Mouse (Mus musculus) thymus, adult 2 months (tissue): ENCODE data around the gene Lzts2. TPM values are rescaled to one million over a fixed set of nuclear protein-coding genes. Genes with fewer than 3 reads are reported as not detected.

Experiments
- DNase-seq: peaks from one replicate; pipeline ENCODE4 v3.0.0; 2021
- H3K27ac ChIP-seq: fragments of 200-500 bp; 2 replicates; pipeline ENCODE4 v1.5.1; 2012; ENCODE audit warnings: low read length, control low read depth; ENCODE audit not compliant: control insufficient read depth, insufficient read depth
- H3K27me3 ChIP-seq: fragments of 200-500 bp; 2 replicates; pipeline ENCODE4 v1.6.1; 2012; ENCODE audit warnings: mild to moderate bottlenecking, low read length, moderate library complexity, mixed read lengths; ENCODE audit not compliant: control insufficient read depth, insufficient read depth
- H3K36me3 ChIP-seq: fragments of 200-500 bp; 2 replicates; pipeline ENCODE4 v1.6.1; 2012; ENCODE audit warnings: mild to moderate bottlenecking, low read length, moderate library complexity; ENCODE audit not compliant: control insufficient read depth, insufficient read depth
- H3K4me1 ChIP-seq: fragments of 200-500 bp; replicated peaks from 2 replicates; pipeline ENCODE4 v1.6.1; 2012; ENCODE audit warnings: low read length; ENCODE audit not compliant: control insufficient read depth, insufficient read depth
- H3K4me3 ChIP-seq: fragments of 200-500 bp; 2 replicates; pipeline ENCODE4 v1.5.1; 2012; ENCODE audit warnings: mild to moderate bottlenecking, low read length, control low read depth, moderate library complexity; ENCODE audit not compliant: control insufficient read depth, insufficient read depth
- CTCF ChIP-seq: fragments of 200-500 bp; IDR thresholded peaks from 2 replicates; pipeline ENCODE4 v1.5.1; 2012; ENCODE audit warnings: mild to moderate bottlenecking, control low read depth, low read length, moderate library complexity, borderline replicate concordance; ENCODE audit not compliant: control insufficient read depth, poor library complexity, insufficient read depth; ENCODE audit errors: extremely low read depth
- POLR2A ChIP-seq: fragments of 200-500 bp; IDR thresholded peaks from 2 replicates; pipeline ENCODE4 v1.6.1; 2012; ENCODE audit warnings: mild to moderate bottlenecking, low read length, control low read depth, moderate library complexity; ENCODE audit not compliant: control insufficient read depth, poor library complexity, insufficient read depth; ENCODE audit errors: extremely low read depth
- WGBS: fragments of 180-500 bp; shearing (Covaris S2); methylation state at CpG from one replicate; pipeline ENCODE4 v1.1.7; 2018; 5-methylcytosine and 5-hydroxymethylcytosine counted together
- polyA plus RNA-seq: library from polyadenylated mRNA; depleted of rRNA; stranded (reverse); fragments of >200 nt; gene quantifications from 2 replicates; pipeline ENCODE4 v1.2.3, GENCODE M21; 2012; rRNA removed

The Lzts2 gene
- polyA plus RNA-seq: 37.6 and 41.2 TPM in 2 replicates

GRCm38 (mm10) chr19:45014335-45014971, at the start of gene Lzts2:
Gene Lzts2 (plus strand): TSS chr19:45014414.
- WGBS: 8% methylated on average over 10 of the region's 10 CpGs
- Histone ChIP-seq H3K4me1 (peaks cover 34% of the 10 kb centered on the region), H3K27me3 (no peaks in the 10 kb centered on the region; the same call in 1 of the 2 replicates), H3K36me3 (no peaks in the 10 kb centered on the region), H3K4me3 (peak within 1 kb of the TSS; percentile 58), H3K27ac (peak within 1 kb of the TSS; percentile 37; the same call in 1 of the 2 replicates)
- DNase-seq: no peak
- TF ChIP-seq CTCF (no peak), POLR2A (no peak)

DNA sequence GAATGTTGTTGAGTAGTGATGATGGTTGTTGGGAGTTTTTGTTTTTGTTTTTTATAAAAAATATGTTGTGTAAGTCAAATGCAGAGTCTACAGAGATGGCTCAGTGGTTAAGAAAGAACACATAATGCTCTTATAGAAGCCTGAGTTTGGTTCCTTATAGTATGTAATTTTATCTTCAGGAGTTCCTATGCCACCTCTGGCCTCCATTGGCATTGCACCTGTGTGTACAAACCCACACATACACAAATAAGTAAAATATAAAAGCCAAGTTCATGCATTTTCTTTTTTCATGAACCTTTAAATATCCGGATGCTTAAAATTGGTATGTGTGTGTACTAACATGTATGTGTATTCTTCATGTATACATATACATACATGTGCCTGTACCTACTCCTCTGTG, 48.2 kb upstream of the Lzts2 start:
- Histone ChIP-seq H3K27ac (no peak overlapping the region), H3K4me1 (no peaks in the 10 kb centered on the region), H3K27me3 (no peaks in the 10 kb centered on the region), H3K4me3 (no peak overlapping the region), H3K36me3 (peaks cover 64% of the 10 kb centered on the region)
- no peak for DNase-seq
- no peak for TF ChIP-seq CTCF
- TF ChIP-seq POLR2A: no peak
- WGBS: 93% methylated on average over 1 of the region's 1 CpGs

DNA sequence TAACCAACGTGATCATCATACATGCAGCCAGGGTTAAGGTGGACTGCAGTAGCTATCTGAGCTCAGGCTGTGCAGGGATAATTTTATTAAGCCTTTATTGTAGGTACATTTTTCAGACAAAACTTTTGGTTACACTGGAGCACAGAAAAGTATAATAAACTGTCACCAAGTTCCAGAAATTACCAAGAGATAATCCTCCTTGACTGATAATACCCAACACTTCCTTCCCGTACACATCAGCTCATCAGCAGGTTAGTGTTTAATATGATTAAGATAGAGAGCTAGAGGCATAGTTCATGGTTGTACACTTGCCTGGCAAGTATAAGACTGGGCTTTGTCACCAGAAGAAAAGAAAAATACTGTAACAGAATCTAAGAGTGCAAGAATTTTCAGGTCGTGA, 45.9 kb upstream of the Lzts2 start:
- WGBS: 94% methylated on average over 3 of the region's 3 CpGs
- TF ChIP-seq POLR2A (no peak), CTCF (no peak)
- peaks cover 71% of the 10 kb centered on the region for H3K36me3 ChIP-seq

DNA sequence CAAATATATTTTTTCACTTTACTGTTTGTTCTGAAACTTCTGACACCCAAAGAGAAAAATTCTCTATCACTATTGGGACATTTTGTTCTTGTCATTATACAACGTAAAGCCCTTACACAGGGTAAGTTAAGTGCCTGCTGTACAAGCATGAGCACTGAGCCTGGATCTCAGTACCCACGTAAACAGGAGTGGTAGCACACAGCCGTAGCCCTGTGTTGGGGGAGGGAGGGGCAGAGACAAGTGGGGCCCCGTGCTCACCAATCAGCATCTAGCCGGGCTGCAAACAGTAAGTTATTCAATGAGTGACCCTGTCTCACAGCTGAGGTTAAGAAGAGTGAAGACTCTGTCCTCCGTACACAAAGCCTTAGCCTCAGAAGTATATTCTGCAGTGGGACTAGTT, 37.6 kb upstream of the Lzts2 start:
- Histone ChIP-seq H3K36me3 (peaks cover 73% of the 10 kb centered on the region), H3K27ac (no peak overlapping the region), H3K4me3 (no peak overlapping the region), H3K27me3 (no peaks in the 10 kb centered on the region), H3K4me1 (peaks cover 2% of the 10 kb centered on the region; the same call in 1 of the 2 replicates)
- WGBS: 96% methylated on average over 6 of the region's 6 CpGs
- no peak for TF ChIP-seq CTCF
- no peak for TF ChIP-seq POLR2A
- no peak for DNase-seq

More for the DNA sequence above, 45.9 kb upstream of the Lzts2 start:
- no peak for DNase-seq
- Histone ChIP-seq H3K4me3 (no peak overlapping the region), H3K27ac (no peak overlapping the region), H3K4me1 (no peaks in the 10 kb centered on the region), H3K27me3 (no peaks in the 10 kb centered on the region)

GRCm38 (mm10) chr19:44977148-44977547, 37.1 kb upstream of the Lzts2 start:
- no peak for DNase-seq
- Histone ChIP-seq H3K4me1 (peaks cover 2% of the 10 kb centered on the region; the same call in 1 of the 2 replicates), H3K36me3 (peaks cover 73% of the 10 kb centered on the region), H3K27ac (no peak overlapping the region), H3K27me3 (no peaks in the 10 kb centered on the region), H3K4me3 (no peak overlapping the region)
- 97% methylated on average over 6 of the region's 6 CpGs for WGBS
- TF ChIP-seq CTCF (no peak), POLR2A (no peak)

GRCm38 (mm10) chr19:44980787-44981186, 33.4 kb upstream of the Lzts2 start:
- 95% methylated on average over 2 of the region's 2 CpGs for WGBS
- no peak overlapping the region for H3K4me3 ChIP-seq
- H3K27ac ChIP-seq: no peak overlapping the region
- no peaks in the 10 kb centered on the region for H3K4me1 ChIP-seq
- DNase-seq: no peak
- peaks cover 51% of the 10 kb centered on the region for H3K36me3 ChIP-seq
- TF ChIP-seq CTCF (no peak), POLR2A (no peak)
- no peaks in the 10 kb centered on the region for H3K27me3 ChIP-seq
